Mouse (Mus musculus): ENCODE measurements around the gene Cap2. TPM values are rescaled to one million over a fixed set of nuclear protein-coding genes. Genes with fewer than 3 reads are reported as not detected.

Cap2 gene
- polyA plus RNA-seq, 1 experiment from 2014 or later = 4.3 TPM

- 94% methylated on average over 7 of the region's 7 CpGs for WGBS
- no peak overlapping the region for H3K4me3 ChIP-seq
Observed at GRCm38 (mm10) chr13:46510460-46510859, 8.8 kb downstream of the Cap2 start.

GRCm38 (mm10) chr13:46514484-46514883 lies 12.8 kb downstream of the Cap2 start:
- 94% methylated on average over 10 of the region's 10 CpGs for WGBS
- Histone ChIP-seq H3K9ac (no peak overlapping the region), H3K4me3 (no peak overlapping the region), H3K27me3 (no peaks in the 10 kb centered on the region), H3K36me3 (no peaks in the 10 kb centered on the region), H3K4me2 (no peak overlapping the region), H3K4me1 (replicated peaks) (no peaks in the 10 kb centered on the region), H3K27ac (replicated peaks) (no peak overlapping the region), H3K9me3 (peaks cover 5% of the 10 kb centered on the region; the same call in 1 of the 2 replicates)
- no peak for ATAC-seq (ENCODE audit: low read depth)

More at GRCm38 (mm10) chr13:46510460-46510859, 8.8 kb downstream of the Cap2 start:
- peaks cover 5% of the 10 kb centered on the region; the same call in 1 of the 2 replicates for H3K9me3 ChIP-seq
- H3K4me1 ChIP-seq (replicated peaks) = no peaks in the 10 kb centered on the region
- H3K27ac ChIP-seq (replicated peaks) = no peak overlapping the region
- H3K36me3 ChIP-seq = no peaks in the 10 kb centered on the region
- H3K9ac ChIP-seq = no peak overlapping the region
- no peak for ATAC-seq (ENCODE audit: low read depth)
- H3K27me3 ChIP-seq = no peaks in the 10 kb centered on the region
- no peak overlapping the region for H3K4me2 ChIP-seq

- Histone ChIP-seq H3K27ac (replicated peaks) (no peak overlapping the region), H3K9ac (no peak overlapping the region), H3K9me3 (peaks cover 5% of the 10 kb centered on the region; the same call in 1 of the 2 replicates), H3K4me3 (no peak overlapping the region), H3K4me2 (no peak overlapping the region), H3K27me3 (no peaks in the 10 kb centered on the region), H3K36me3 (no peaks in the 10 kb centered on the region), H3K4me1 (replicated peaks) (no peaks in the 10 kb centered on the region)
- ATAC-seq (ENCODE audit: low read depth) = no peak
- 81% methylated on average over 9 of the region's 9 CpGs for WGBS
Observed at GRCm38 (mm10) chr13:46515120-46515523, 13.5 kb downstream of the Cap2 start.

GRCm38 (mm10) chr13:46515524-46515923 lies 13.9 kb downstream of the Cap2 start:
- Histone ChIP-seq H3K27me3 (no peaks in the 10 kb centered on the region), H3K9ac (no peak overlapping the region), H3K4me1 (replicated peaks) (no peaks in the 10 kb centered on the region), H3K36me3 (no peaks in the 10 kb centered on the region), H3K27ac (replicated peaks) (no peak overlapping the region), H3K4me2 (no peak overlapping the region), H3K4me3 (no peak overlapping the region), H3K9me3 (peaks cover 5% of the 10 kb centered on the region; the same call in 1 of the 2 replicates)
- ATAC-seq (ENCODE audit: low read depth) = no peak
- WGBS = 60% methylated on average over 10 of the region's 10 CpGs

- no peak overlapping the region for H3K27ac ChIP-seq (replicated peaks)
- 84% methylated on average over 7 of the region's 7 CpGs for WGBS
- peaks cover 5% of the 10 kb centered on the region; the same call in 1 of the 2 replicates for H3K9me3 ChIP-seq
- ATAC-seq (ENCODE audit: low read depth) = no peak
- no peaks in the 10 kb centered on the region for H3K36me3 ChIP-seq
- H3K27me3 ChIP-seq = no peaks in the 10 kb centered on the region
- H3K9ac ChIP-seq = no peak overlapping the region
- H3K4me1 ChIP-seq (replicated peaks) = no peaks in the 10 kb centered on the region
- no peak overlapping the region for H3K4me2 ChIP-seq
- no peak overlapping the region for H3K4me3 ChIP-seq
Observed at GRCm38 (mm10) chr13:46516183-46516582, 14.5 kb downstream of the Cap2 start.

- Histone ChIP-seq H3K4me2 (no peak overlapping the region), H3K27ac (replicated peaks) (no peak overlapping the region), H3K27me3 (no peaks in the 10 kb centered on the region), H3K4me1 (replicated peaks) (no peaks in the 10 kb centered on the region), H3K9me3 (peaks cover 2% of the 10 kb centered on the region; the same call in 1 of the 2 replicates), H3K9ac (no peak overlapping the region), H3K4me3 (no peak overlapping the region), H3K36me3 (no peaks in the 10 kb centered on the region)
- no peak for ATAC-seq (ENCODE audit: low read depth)
- 64% methylated on average over 4 of the region's 4 CpGs for WGBS
Observed at GRCm38 (mm10) chr13:46517211-46517685, 15.6 kb downstream of the Cap2 start.

GRCm38 (mm10) chr13:46521482-46521881 lies 19.8 kb downstream of the Cap2 start:
- Histone ChIP-seq H3K4me3 (no peak overlapping the region), H3K9me3 (no peaks in the 10 kb centered on the region), H3K4me2 (no peak overlapping the region), H3K36me3 (no peaks in the 10 kb centered on the region), H3K9ac (no peak overlapping the region), H3K4me1 (replicated peaks) (no peaks in the 10 kb centered on the region), H3K27ac (replicated peaks) (no peak overlapping the region), H3K27me3 (no peaks in the 10 kb centered on the region)
- ATAC-seq (ENCODE audit: low read depth) = no peak
- 100% methylated on average over 1 of the region's 1 CpGs for WGBS

- 71% methylated on average over 4 of the region's 4 CpGs for WGBS
- no peaks in the 10 kb centered on the region for H3K36me3 ChIP-seq
- H3K27ac ChIP-seq (replicated peaks) = no peak overlapping the region
- H3K9ac ChIP-seq = no peak overlapping the region
- H3K4me3 ChIP-seq = no peak overlapping the region
- H3K4me1 ChIP-seq (replicated peaks) = no peaks in the 10 kb centered on the region
- H3K4me2 ChIP-seq = no peak overlapping the region
- no peaks in the 10 kb centered on the region for H3K27me3 ChIP-seq
- no peak for ATAC-seq (ENCODE audit: low read depth)
- no peaks in the 10 kb centered on the region for H3K9me3 ChIP-seq
Observed at GRCm38 (mm10) chr13:46522798-46523197, 21.1 kb downstream of the Cap2 start.

GRCm38 (mm10) chr13:46523235-46523634 lies 21.6 kb downstream of the Cap2 start:
- 73% methylated on average over 5 of the region's 5 CpGs for WGBS
- ATAC-seq (ENCODE audit: low read depth) = no peak

GRCm38 (mm10) chr13:46523712-46524111 lies 22.1 kb downstream of the Cap2 start:
- 82% methylated on average over 12 of the region's 12 CpGs for WGBS
- Histone ChIP-seq H3K4me2 (no peak overlapping the region), H3K4me1 (replicated peaks) (no peaks in the 10 kb centered on the region), H3K4me3 (no peak overlapping the region), H3K9ac (no peak overlapping the region), H3K27ac (replicated peaks) (no peak overlapping the region), H3K9me3 (no peaks in the 10 kb centered on the region), H3K36me3 (no peaks in the 10 kb centered on the region), H3K27me3 (no peaks in the 10 kb centered on the region)
- no peak for ATAC-seq (ENCODE audit: low read depth)

More at GRCm38 (mm10) chr13:46523235-46523634, 21.6 kb downstream of the Cap2 start:
- no peaks in the 10 kb centered on the region for H3K4me1 ChIP-seq (replicated peaks)
- no peaks in the 10 kb centered on the region for H3K9me3 ChIP-seq
- no peak overlapping the region for H3K4me2 ChIP-seq
- no peaks in the 10 kb centered on the region for H3K27me3 ChIP-seq
- no peak overlapping the region for H3K9ac ChIP-seq
- H3K27ac ChIP-seq (replicated peaks) = no peak overlapping the region
- H3K36me3 ChIP-seq = no peaks in the 10 kb centered on the region
- H3K4me3 ChIP-seq = no peak overlapping the region

GRCm38 (mm10) chr13:46525295-46526255 lies 23.9 kb downstream of the Cap2 start:
- H3K27ac ChIP-seq (replicated peaks) = no peak overlapping the region
- H3K4me3 ChIP-seq = no peak overlapping the region
- no peak overlapping the region for H3K9ac ChIP-seq
- no peaks in the 10 kb centered on the region for H3K27me3 ChIP-seq
- no peaks in the 10 kb centered on the region for H3K4me1 ChIP-seq (replicated peaks)
- no peak overlapping the region for H3K4me2 ChIP-seq
- H3K36me3 ChIP-seq = no peaks in the 10 kb centered on the region
- 89% methylated on average over 18 of the region's 18 CpGs for WGBS
- no peak for ATAC-seq (ENCODE audit: low read depth)
- no peaks in the 10 kb centered on the region for H3K9me3 ChIP-seq

- H3K4me2 ChIP-seq = no peak overlapping the region
Observed at GRCm38 (mm10) chr13:46526645-46527044, 25.0 kb downstream of the Cap2 start.

More at GRCm38 (mm10) chr13:46526645-46527044, 25.0 kb downstream of the Cap2 start:
- H3K27ac ChIP-seq (replicated peaks) = no peak overlapping the region
- WGBS = 91% methylated on average over 3 of the region's 3 CpGs
- no peaks in the 10 kb centered on the region for H3K27me3 ChIP-seq
- no peak for ATAC-seq (ENCODE audit: low read depth)
- H3K4me1 ChIP-seq (replicated peaks) = no peaks in the 10 kb centered on the region
- H3K9ac ChIP-seq = no peak overlapping the region
- no peaks in the 10 kb centered on the region for H3K36me3 ChIP-seq
- no peaks in the 10 kb centered on the region for H3K9me3 ChIP-seq
- H3K4me3 ChIP-seq = no peak overlapping the region

Data from neural tube, embryonic 13.5 days (tissue).